Mouse (Mus musculus) mouse trophoblast stem cell (cell line): ENCODE results near the gene Ypel2.
"Not testable (repeated sequence)": the region's sequence is repeated elsewhere in the genome, so short reads cannot be mapped to it uniquely, and the experiment has no call there.

Experiments
- in situ Hi-C, 2 experiments: fragments of 300-500 bp; cut with MseI, MboI; formaldehyde crosslinking; loops; 2 replicates in 1 of 2; 3 replicates in 1 of 2; pipeline ENCODE4 v1.15.1; 2025

Ypel2 gene

DNA sequence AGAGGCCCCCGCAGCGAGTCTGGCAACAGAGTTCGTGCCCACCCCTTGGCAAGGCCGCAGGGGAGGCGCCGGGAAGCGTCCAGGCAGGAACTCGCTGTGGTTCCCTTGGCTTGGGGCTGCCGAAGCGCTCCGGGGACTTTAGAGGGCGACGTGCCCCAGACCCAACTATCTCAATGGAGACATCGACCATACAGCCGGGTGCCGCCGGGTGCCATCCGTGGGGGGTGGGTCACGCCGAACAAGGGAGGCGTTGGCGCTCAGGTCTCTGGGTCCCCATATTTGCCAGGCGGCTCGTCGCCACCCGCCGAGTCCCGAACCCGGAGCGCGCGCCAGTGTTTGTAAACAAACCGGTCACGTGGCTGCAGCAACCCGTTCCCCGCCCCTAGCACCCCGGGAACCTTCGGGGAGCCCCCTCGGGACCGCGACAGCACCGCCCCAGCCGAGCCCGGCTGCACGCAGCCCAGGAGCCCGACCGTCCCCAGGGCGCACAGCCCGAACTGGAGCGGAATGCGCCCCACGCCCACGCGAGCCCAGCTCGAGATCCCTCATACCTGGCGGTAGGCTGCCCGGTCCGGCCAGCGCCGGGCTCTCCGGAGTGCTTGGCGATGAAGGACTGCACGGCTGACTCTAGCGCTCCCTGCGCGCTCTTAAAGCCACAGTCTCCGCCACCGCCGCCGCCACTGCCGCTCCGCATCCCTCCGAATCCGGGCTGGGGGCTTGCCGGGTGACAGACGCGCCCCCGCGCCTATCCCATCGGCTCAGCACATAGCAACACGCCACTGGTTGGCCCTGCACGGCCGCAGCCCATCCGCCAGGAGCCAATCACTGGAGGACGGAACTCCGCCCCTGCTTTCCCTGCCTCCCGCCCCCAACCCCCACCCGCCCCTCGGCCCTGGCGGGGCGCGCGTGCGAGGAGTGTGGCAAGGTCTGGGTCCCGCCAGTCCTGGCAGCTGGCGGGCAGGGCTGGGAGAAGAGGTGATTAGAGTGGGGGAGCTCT lies at the start of gene Ypel2:
TSS of gene Ypel2 (minus strand) at position 667 of the 997 bp plus-strand sequence.
- in situ Hi-C loops, result no loop called here

DNA sequence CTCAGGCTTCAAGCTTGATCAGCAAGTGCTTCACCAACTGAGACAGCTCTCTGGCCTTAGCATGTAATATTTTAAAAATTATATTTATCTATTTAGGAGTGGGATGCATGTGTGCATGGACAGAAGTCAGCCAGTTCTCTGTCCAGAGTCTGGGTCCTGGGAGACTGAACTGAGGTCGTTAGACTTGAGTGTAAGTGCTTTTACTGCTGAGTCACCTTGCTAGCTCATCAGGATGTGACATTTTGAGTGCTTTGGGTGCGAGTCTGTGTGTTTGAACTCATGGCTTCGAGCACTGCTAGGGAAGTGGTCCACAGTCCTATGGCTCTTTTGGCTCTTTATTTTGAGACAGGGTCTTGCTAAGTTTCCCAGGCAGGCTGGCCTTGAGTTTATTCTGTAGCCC lies 49.5 kb upstream of the Ypel2 start:
- in situ Hi-C loops, result no loop called here

DNA sequence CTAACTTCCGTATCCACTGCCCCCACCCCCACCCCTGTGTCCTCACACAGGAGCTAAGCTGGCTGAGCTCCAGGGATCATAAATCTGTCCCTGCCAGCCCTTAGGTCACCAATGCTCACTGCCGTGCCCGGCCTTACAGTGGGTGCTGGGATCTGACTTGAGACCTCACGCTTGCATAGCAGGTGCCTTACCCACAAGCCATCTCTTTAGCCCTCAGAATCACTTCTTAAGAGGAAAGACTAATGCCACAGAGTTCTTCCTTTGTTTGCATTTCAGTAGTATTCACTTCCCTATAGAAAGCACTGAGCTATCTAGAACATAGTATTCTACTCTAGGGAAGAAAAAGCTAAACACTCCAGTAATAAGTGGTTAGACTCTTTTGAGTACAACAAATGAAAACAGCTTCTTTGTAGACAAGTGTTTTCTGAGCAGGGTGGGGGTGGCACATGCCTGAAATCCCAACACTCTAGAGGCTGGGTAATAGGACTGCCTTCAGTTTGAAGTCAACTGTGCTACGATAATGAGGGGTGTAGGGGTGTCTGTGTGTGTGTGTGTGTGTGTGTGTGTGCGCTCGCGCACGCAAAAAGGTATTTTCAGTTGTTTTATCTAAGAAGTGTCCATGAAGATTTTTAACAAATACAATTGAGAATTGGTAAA lies 45.9 kb upstream of the Ypel2 start:
- in situ Hi-C loops, result no loop called here

DNA sequence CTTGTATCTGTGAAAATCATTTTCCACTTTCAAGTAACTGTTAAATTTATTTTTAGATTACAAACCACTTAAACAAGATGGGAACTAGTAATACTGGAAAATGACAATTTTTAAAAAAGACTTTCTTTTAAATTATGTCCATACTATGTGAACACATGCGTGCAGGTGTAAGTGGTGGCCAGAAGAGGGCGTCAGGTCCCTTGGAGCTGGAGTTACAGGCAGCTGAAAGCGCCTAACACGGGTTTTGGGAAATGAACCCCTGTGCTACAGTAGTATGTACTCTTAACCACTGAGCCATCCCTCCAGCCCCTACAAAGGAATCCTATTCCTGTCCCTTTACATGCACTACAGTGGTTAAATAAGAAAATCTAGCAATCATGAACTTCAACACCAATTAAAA lies 42.7 kb upstream of the Ypel2 start:
- in situ Hi-C loops, result no loop called here

DNA sequence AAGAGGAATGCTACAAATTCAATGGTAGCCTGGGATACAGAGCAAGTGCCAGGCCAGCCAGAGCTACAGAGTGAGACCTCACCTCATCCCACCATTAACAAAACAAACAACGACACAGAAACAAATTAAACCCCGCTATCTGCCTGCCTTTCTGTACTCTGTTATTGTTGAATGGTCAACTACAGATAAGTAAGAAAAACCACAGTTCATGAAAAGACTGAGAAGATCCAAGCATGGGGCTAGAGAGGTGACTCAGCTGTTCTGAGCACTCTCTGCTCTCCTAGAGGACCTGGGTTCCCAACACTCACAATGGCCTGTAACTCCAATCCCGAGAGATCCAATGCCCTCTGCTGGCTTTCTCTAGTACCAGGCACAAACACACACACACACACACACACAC lies 34.7 kb upstream of the Ypel2 start:
- in situ Hi-C loops, result no loop called here

DNA sequence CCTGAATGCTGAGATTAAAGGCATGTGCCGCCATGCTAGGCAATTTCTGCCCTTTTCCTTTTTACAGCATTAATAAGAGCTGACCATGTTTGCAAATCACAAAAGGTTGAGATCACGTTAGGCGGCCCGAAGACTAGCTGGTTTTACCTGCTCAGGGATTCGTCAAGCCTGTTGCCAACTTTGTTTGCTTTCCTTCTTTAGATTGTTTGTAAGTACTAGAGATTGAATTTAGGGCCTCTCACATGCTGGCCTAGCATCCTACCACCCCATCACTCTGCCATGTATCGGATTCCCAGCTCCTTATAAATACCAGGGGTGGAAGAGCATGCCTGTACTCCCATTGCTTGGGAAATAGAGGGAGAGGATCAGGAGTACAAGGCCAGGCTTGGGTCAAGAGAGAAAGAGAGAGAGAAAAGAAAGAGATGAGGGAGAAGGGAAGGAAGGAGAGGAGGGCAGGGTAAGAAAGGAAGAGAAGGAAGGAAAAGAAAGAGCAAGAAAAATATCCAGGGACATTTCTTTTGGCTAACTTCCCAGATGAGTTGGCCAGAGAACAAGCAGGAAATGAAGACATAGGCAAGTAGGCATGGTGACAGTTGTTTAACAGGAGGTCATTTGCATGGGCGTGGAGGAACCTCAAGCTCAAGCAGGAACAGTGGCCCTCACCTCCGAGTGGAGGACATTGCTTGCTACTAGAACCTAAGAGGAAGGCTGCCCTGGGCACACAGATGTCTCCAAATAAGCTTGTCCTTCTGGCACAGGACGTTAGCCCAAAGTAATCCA lies 32.8 kb upstream of the Ypel2 start:
- in situ Hi-C loops, result no loop called here

DNA sequence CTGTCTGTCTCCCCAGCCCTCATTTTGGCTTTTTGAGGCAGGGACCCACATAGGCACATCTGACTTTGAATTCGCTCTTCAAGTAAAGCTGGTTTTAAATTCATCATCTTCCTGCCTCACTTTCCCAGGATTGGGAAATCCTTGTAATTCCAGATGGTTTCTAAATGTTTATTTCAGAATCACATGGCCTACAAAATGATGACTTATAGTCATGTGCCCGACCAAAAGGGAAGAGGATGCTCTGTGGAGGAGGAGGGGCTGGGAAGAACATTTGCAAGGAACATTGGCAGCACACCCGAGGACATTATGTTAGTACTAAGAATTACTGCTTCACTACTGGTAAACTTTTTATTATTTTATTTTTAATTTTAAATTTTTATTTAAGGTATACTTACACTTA lies 31.8 kb upstream of the Ypel2 start:
- in situ Hi-C loops, result no loop called here

DNA sequence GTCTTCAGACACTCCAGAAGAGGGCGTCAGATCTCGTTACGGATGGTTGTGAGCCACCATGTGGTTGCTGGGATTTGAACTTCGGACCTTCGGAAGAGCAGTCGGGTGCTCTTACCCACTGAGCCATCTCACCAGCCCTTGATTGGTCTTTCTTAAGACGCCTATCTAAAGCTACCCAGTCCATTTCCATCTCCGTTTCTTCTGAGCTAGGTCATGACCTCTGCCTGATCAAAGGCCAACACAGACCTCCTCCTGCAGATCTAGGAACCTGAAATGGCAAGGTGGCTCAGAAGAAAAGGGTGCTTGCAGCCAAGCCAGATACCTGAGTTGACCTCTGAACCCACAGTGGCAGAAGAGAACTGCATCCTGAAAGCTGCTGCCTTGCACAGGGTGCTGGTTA lies 29.7 kb upstream of the Ypel2 start:
- in situ Hi-C loops, result not testable (repeated sequence)

DNA sequence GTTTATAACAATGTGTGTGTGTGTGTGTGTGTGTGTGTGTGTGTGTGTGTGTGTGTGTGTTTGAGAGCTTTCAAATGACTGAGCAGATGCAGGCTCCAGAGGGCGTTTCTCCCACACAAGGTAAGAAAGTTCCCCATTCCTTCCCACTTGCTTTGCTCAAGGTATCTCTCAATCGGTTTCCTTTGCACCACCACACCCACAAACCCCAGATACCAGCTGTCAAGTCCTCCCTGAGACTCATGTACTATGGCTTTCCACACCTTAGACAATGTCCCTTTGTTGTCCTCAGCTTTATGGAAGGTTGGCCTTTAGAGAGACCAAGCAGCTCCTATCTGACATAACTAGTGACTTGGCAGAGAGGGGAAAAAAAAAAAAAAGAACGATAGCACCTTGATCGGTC lies 29.3 kb upstream of the Ypel2 start:
- in situ Hi-C loops, result no loop called here

DNA sequence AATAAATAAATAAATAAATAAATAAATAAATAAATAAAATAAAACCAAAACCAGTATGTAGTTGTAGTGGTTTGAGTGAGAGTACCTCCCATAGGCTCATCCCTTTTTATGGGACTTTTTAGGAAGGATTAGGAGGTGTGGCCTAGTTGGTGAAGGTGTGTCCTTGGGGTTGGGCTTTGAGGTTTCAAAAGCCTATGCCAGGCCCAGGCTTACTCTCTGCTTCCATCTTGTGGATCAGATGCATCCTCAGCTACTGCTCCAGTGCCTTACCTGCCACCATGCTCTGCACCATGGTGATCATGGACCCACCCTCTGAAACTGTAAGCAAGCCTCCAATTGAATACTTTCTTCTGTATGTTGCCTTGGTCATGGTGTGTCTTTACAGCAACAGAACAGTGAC lies 28.0 kb upstream of the Ypel2 start:
- in situ Hi-C loops, result no loop called here

DNA sequence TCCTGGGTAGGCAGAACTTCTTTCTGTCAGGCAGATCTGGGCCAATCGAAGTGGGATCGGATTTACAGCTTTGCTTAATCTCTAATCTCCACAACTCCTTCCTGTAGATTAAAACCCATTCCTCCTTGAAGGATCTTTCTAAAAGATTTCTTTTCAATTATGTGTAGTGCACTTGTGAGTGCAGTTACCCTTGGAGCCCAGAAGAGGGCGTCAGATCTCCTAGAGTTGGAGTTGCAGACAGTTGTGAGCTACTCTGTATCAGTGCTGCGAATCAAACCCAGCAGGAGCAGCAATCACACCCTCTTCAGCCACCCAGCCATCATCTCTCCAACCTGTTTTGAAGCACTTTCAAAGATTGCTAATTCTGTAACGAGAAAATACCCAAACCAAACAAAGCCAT lies 26.9 kb upstream of the Ypel2 start:
- in situ Hi-C loops, result no loop called here

DNA sequence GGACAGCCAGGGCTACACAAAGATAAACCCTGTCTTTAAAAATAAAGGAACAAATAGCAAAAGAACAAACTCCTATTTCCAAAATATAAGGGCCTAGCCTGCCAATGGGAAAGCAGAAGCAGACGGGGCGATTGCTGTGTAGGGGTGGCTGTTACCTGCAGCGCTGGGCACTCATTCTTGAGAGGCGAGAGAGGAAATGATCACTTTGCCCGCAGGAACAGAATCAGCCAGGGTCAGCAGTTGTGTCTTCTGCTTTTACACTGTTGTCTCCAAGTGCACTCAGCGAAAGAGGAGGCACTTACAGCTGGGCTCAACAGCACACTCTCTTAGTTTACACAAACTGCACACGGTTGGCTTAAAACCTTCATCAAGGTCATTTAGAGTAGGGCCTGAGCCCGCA lies 25.9 kb upstream of the Ypel2 start:
- in situ Hi-C loops, result no loop called here

DNA sequence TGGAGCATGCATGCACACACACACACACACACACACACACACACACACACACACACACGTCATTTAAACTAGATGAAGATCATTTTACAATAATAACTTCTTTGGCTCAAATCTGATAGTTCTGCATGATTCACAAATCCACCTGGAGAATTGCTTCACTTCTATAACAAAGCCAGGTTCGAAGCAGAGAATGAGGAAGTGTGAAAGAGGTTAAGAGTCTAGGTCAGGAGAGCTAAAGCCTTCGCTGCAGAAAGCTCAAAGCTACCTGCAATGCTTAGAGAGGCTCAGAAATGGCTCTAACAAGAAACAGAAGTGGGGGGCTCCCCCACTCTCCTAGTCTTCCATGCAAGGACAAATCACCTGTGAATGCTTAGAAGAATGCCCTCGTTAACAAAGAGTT lies 24.6 kb upstream of the Ypel2 start:
- in situ Hi-C loops, result no loop called here

DNA sequence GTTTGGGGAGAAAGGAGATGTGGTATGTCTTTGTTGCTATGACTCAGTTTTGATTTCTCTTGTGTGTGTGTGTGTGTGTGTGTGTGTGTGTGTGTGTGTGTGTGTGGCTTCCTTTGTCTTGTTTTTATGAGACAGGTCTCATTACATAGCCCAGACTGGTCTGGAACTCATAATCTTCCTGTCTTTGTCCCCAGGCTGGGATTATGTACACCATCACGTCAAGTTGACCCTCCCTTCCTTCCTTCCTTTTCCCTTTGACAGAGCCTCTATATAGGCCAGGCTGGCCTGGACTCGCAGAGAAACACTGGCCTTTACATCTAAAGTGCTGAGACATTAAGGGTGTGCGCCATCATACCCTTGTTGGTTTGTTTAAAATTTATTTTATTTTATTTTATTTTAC lies 22.2 kb upstream of the Ypel2 start:
- in situ Hi-C loops, result no loop called here

DNA sequence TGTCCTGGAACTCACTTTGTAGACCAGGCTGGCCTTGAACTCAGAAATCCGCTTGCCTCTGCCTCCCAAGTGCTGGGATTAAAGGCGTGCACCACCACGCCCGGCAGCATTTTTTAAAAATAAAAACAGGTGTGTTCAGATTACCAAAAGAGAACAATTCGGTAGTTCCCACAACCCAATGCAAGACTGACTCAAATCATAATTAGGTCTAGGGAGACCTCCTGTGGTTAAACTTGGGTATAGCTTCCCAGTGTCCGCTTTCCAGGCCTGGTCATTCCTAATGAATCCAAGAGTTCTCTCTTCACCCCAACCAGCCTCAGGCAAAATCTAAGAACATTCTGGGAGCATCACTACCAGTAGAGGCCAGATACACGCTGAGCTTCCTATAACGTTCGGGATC lies 17.0 kb upstream of the Ypel2 start:
- in situ Hi-C loops, result no loop called here

DNA sequence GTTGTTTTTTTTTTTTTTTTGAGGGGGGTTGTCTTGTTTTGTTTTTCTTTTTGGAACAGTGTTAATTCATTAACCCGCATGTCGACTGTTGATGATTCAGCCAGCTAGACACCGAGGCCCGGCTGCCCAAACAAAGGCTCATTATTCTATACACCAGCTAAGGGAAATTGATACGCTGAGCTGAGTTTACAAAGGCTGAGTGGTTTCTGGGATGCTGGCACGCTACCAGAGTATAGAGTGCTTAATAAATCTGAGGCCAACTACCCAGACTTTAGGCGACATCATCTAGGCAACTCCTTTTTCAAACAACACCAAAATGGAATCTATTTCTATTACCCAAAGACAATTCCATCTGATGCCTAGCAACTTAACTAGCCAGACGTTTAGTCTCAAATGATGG lies 13.9 kb upstream of the Ypel2 start:
- in situ Hi-C loops, result loop anchor here (10.0 kb wide), 1 partner anchor 113 kb away; no protein-coding TSS in a partner anchor

DNA sequence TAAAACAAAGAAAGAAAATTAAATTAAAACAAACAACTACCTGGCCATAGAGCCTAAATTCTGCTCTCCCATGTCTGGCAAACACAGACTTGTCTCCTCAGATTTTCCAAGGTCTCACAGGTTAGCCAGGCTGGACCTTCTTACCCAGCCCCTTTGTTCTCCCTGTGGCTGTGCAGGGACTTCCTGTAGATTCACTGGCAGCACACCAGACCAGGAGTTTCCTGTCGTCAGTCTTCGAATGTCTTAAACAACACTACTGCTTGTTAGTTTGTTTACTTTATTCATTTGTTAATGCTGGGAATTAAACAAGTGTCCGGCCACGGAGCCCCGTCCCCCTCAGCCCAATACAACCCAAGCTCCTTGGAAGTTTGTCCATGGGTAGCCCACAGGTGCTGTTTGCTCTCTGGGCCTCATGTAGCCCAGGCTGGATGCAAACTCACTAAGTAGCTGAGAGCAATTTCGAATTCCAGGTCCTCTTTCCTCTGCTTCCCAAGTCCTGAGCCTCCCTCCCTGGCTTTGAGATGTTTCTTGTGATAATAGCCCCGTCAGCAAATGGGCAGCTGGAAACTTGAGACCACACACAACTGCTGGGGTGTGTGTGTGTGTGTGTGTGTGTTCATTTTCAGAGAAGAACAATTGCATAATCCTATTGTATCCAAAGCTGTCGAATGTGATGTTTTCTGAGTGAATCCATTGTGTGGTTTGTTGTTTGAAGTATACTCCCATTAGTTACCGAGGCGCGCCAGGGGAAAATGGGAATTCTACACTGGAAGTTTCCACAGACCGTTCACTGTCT lies 11.7 kb upstream of the Ypel2 start:
- in situ Hi-C loops, result loop anchor here (10.0 kb wide), 1 partner anchor 110 kb away; no protein-coding TSS in a partner anchor

DNA sequence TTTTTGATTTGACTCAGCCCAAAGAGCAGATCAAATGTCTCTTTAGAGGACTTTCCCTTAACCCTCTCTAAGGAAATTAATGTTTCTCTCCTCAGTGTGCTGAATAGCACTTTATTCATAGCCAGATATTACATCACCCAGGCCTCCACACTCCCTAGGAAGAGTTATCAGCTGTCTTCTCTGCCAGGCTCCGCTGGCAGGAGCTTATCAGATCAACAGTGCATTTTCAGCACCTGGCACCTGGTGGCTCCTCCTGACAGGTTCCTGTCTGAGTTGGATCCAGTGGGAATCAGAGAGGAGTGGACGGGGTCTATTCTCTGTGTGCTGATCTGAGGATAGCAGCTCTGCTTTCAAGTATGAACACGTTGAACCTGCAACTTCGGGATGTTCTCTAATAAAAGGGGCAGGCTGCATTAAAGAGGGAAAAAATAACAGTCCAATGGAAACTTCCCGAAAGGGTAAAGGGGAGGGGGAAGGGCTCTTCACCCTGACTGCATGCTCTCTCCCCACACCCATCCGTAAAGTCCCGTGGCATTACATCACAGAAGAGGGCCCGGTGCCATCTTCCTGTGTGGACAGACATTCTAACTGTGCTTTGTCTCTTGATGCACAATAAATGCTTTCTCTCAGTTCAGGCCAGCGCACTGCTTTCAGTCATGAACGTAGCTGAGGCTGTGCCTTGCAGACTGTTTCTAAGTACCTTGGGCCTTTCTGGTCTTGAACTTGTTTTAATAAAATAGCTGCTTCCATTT lies 8.7 kb upstream of the Ypel2 start:
- in situ Hi-C loops, result loop anchor here (10.0 kb wide), 1 partner anchor 107 kb away; no protein-coding TSS in a partner anchor

DNA sequence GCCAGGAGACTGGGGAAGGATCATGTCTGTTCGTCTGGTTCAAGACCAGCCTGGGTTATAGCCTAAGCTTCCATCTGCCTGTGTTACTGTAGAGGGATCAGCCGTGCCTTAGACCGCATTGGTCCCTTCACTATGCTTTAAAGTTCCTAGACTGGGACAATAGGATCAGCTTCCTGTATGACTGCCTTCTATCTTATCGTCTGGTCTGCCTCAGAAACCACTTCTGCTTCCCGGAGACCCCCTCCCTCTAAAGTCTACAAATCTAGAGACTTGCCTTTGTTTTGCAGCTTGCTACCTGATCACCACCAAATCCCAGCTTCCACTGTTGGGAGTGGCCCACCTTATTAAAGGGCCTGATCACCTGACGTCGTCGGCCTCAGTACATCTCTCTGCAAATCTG lies 7.7 kb upstream of the Ypel2 start:
- in situ Hi-C loops, result loop anchor here (10.0 kb wide), 1 partner anchor 106 kb away; no protein-coding TSS in a partner anchor

DNA sequence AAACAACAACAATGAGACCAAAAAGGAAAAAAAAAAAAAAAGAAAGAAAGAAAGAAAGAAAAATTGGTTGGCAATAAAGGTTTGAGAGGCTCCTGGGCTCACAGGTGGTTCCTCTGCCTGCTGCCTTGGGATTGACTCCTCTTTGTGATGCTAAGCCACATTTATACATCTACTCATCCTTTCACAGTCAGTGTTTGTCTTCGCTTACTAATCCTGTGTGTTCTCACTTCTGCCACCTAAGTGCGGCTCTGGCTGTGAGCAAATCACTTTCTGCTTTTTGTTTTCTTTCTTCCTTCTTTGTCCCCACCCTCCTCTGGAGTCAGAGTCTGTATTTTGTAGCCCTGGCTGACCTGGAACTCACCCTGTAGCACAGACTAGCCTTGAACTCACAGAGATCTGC lies 2.8 kb upstream of the Ypel2 start:
- in situ Hi-C loops, result no loop called here
